Mouse (Mus musculus): Measurements from ENCODE around the gene Mrpl4. TPM values are rescaled to one million over a fixed set of nuclear protein-coding genes. Genes with fewer than 3 reads are reported as not detected.

Gene Mrpl4
- total RNA-seq (2012; rRNA removed) (280 and 282 TPM in 2 replicates), polyA plus RNA-seq (2012; ENCODE audit: insufficient read depth in 1 of 2, insufficient read length in 2 of 2, low read depth in 1 of 2, low replicate concordance in 2 of 2, missing spikeins in 1 of 2) (100 to 1,000 TPM in 1 of 2 experiments, not detected in 1; 474 TPM)

DNA sequence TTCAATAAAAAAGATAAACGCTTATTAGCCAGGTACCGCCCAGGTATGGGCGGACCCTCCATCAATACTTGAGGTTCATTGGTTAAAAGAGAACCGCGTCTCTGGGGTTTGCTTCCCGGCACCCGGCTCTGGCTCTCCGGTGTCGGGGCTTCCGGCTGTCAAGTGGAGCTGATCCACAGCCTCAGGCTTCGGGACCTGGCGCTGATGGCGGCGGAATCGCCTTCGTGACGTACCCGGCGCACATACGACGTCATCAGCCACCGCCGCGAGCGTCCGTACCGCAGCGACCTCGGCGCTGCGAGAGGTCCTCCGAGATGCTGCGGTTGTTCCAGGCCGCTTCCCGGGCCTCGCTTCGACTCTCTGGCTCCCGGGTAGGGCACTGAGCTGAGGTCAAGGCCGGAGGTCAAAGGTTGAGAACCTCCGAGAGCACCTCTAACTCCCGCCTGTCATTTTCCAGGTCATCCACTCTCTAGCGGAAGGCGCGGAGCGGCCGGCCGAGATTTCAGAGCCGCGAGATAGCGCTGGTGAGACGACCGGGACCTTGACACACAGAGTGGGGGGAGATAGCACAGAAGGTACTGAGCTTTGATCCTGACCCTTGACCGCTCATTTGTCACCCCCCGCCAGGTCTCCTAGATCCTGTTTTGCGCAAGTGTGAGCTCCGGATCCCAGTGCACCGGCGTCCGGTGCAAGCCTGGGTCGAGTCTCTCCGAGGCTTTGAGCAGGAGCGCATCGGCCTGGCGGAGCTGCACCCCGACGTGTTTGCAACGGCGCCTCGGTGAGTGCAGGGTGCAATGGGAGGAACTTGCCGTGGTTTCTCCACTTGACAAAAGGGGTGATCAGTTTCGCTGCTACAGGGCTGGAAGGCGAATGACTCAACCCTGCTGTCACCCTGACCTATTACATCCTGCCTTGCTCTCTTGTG, at the start of gene Mrpl4:
Mrpl4 (plus strand) TSS at position 112 of the 925 bp plus-strand sequence.
- DNase-seq (ENCODE audit: low read depth, low spot score), result peak; percentile 100
- peaks cover 5 to 14% of the 10 kb centered on the region in 2 experiments for H3K4me1 ChIP-seq (ENCODE audit: control insufficient read depth in 1 of 2, insufficient read depth in 2 of 2, low read length in 2 of 2)
- H3K27me3 ChIP-seq (ENCODE audit: control insufficient read depth in 1 of 2, insufficient read depth in 2 of 2, low read length in 2 of 2), result no peaks in the 10 kb centered on the region
- H3K79me2 ChIP-seq (ENCODE audit: control insufficient read depth, insufficient read depth, low read length, poor library complexity), result peaks cover 9% of the 10 kb centered on the region
- H3K4me3 ChIP-seq (ENCODE audit: control insufficient read depth in 1 of 2, insufficient read depth in 1 of 2, low read depth in 2 of 2, low read length in 2 of 2), result peak within 1 kb of the TSS; percentile 65 to 69
- peaks cover 3 to 15% of the 10 kb centered on the region in 2 experiments for H3K36me3 ChIP-seq (ENCODE audit: control insufficient read depth in 1 of 2, insufficient read depth in 2 of 2, low read length in 2 of 2)
- no peaks in the 10 kb centered on the region for H3K9me3 ChIP-seq (replicated peaks; ENCODE audit: insufficient read depth, low read length)
- H3K9ac ChIP-seq (ENCODE audit: control insufficient read depth, low read depth, low read length, poor library complexity, severe bottlenecking), result peak within 1 kb of the TSS; percentile 70
- peak within 1 kb of the TSS; percentile 64 for H3K27ac ChIP-seq (ENCODE audit: control insufficient read depth, low read depth, low read length)
- TF ChIP-seq GATA1 (IDR thresholded peaks at IDR 0.05; ENCODE audit: low read depth, low read length) (peak; percentile 80; the same call in 1 of the 2 replicates), JUND (IDR thresholded peaks at IDR 0.05; ENCODE audit: low read depth, low read length) (no peak), USF2 (IDR thresholded peaks at IDR 0.05; ENCODE audit: borderline replicate concordance in 1 of 2, insufficient read depth in 1 of 2, low read depth in 1 of 2, low read length in 2 of 2) (no peak), TBP (IDR thresholded peaks at IDR 0.05; ENCODE audit: low read depth, low read length) (peak; percentile 90), CHD2 (IDR thresholded peaks at IDR 0.05; ENCODE audit: low read length) (no peak), POLR2AphosphoS5 (IDR thresholded peaks at IDR 0.05; ENCODE audit: borderline replicate concordance, low read depth, low read length) (peak; percentile 38), MAX (IDR thresholded peaks at IDR 0.05; ENCODE audit: low read length) (no peak), MYB (IDR thresholded peaks at IDR 0.05; ENCODE audit: low read depth, low read length) (no peak), UBTF (IDR thresholded peaks at IDR 0.05; ENCODE audit: borderline replicate concordance, insufficient read depth, low read depth, low read length) (peak; percentile 98), CHD1 (IDR thresholded peaks at IDR 0.05; ENCODE audit: low read depth, low read length) (no peak), CTCF (IDR thresholded peaks at IDR 0.05 in 2 of 3, conservative IDR thresholded peaks at IDR 0.05 in 1 of 3; ENCODE audit: control insufficient read depth in 1 of 3, insufficient read depth in 1 of 3, low read depth in 2 of 3, low read length in 3 of 3, poor library complexity in 1 of 3, severe bottlenecking in 1 of 3) (no peak), MYC (IDR thresholded peaks at IDR 0.05; ENCODE audit: low read depth, low read length) (no peak), POLR2A (IDR thresholded peaks at IDR 0.05; ENCODE audit: control insufficient read depth in 1 of 2, insufficient read depth in 1 of 2, low read depth in 1 of 2, low read length in 2 of 2, poor library complexity in 1 of 2) (peak in 1 of 2 experiments; percentile 100; a peak in 2 of 4 replicates)

DNA sequence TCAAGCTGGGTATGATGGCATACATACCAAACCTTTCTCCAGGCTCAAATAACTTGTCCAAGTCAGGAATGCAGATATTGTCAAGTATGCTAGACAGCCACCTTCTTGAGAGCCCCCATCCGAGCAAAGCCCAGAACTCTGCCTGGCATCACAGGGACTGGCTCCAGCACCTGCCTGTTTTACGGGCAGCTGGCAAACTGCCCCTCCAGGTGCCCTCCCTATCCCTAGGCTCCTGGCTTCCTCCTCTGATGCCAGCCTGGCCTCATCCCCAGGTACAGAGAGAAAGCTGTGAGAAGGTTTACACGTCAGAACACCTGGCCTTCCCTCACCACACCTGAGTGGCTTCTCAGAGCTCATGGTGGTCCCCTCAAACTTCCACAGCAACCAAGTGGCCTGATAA, 45.5 kb upstream of the Mrpl4 start:
- Histone ChIP-seq H3K79me2 (ENCODE audit: control insufficient read depth, insufficient read depth, low read length, poor library complexity) (peaks cover 6% of the 10 kb centered on the region), H3K4me1 (ENCODE audit: control insufficient read depth in 1 of 2, insufficient read depth in 2 of 2, low read length in 2 of 2) (peaks cover 0 to 17% of the 10 kb centered on the region in 2 experiments; a peak in 2 of 4 replicates), H3K9me3 (replicated peaks; ENCODE audit: insufficient read depth, low read length) (no peaks in the 10 kb centered on the region), H3K4me3 (ENCODE audit: control insufficient read depth in 1 of 2, insufficient read depth in 1 of 2, low read depth in 2 of 2, low read length in 2 of 2) (no peak overlapping the region), H3K27me3 (ENCODE audit: control insufficient read depth in 1 of 2, insufficient read depth in 2 of 2, low read length in 2 of 2) (no peaks in the 10 kb centered on the region), H3K36me3 (ENCODE audit: control insufficient read depth in 1 of 2, insufficient read depth in 2 of 2, low read length in 2 of 2) (peaks cover 0 to 16% of the 10 kb centered on the region in 2 experiments; a peak in 2 of 4 replicates), H3K9ac (ENCODE audit: control insufficient read depth, low read depth, low read length, poor library complexity, severe bottlenecking) (no peak overlapping the region), H3K27ac (ENCODE audit: control insufficient read depth, low read depth, low read length) (no peak overlapping the region)
- no peak for DNase-seq (ENCODE audit: low read depth, low spot score)
- TF ChIP-seq ZMIZ1 (IDR thresholded peaks at IDR 0.05; ENCODE audit: low read depth, low read length), result no peak
- TF ChIP-seq GATA1 (IDR thresholded peaks at IDR 0.05; ENCODE audit: low read depth, low read length), result no peak
- no peak for TF ChIP-seq MEF2A (IDR thresholded peaks at IDR 0.05; ENCODE audit: extremely low read depth, insufficient replicate concordance, low read depth, low read length, poor library complexity, severe bottlenecking)
- no peak for TF ChIP-seq CHD1 (IDR thresholded peaks at IDR 0.05; ENCODE audit: low read depth, low read length)
- no peak for TF ChIP-seq POLR2AphosphoS5 (IDR thresholded peaks at IDR 0.05; ENCODE audit: borderline replicate concordance, low read depth, low read length)
- no peak for TF ChIP-seq MXI1 (IDR thresholded peaks at IDR 0.05; ENCODE audit: low read depth, low read length)
- no peak for TF ChIP-seq RCOR1 (IDR thresholded peaks at IDR 0.05; ENCODE audit: low read depth, low read length)
- TF ChIP-seq HCFC1 (IDR thresholded peaks at IDR 0.05; ENCODE audit: low read depth, low read length), result no peak
- TF ChIP-seq RAD21 (IDR thresholded peaks at IDR 0.05; ENCODE audit: low read depth, low read length), result no peak
- TF ChIP-seq ETS1 (IDR thresholded peaks at IDR 0.05; ENCODE audit: low read depth, low read length), result no peak
- TF ChIP-seq KAT2A (conservative IDR thresholded peaks at IDR 0.05; ENCODE audit: low read depth, low read length), result no peak
- no peak for TF ChIP-seq NELFE (IDR thresholded peaks at IDR 0.05; ENCODE audit: low read depth, low read length)
- no peak for TF ChIP-seq NRF1 (IDR thresholded peaks at IDR 0.05; ENCODE audit: insufficient read depth, low read depth, low read length, poor library complexity, severe bottlenecking)
- TF ChIP-seq TAL1 (IDR thresholded peaks at IDR 0.05; ENCODE audit: low read length), result no peak
- TF ChIP-seq GABPA (IDR thresholded peaks at IDR 0.05; ENCODE audit: low read depth, low read length), result no peak
